Comparison of ENCODE assay signal across 14 mouse cellular contexts in genomic region chr11:88548832-88549528, GRCm38 (mm10).
DNase-seq lines count a peak whose midpoint lies in the region; ATAC-seq lines count a peak whose summit lies in the region.
"Had no signal": no experiment of that assay in that cellular context is flagged by ENCODE, and none has a peak within 500 bp of the region (broad histone marks: within the 10 kb centered on the region; RNA-seq: fewer than 3 reads in every experiment).

No protein-coding gene starts in this region.

- no peak overlapping the region for H3K4me2 ChIP-seq in forebrain, embryonic 13.5 days
- no peak overlapping the region for H3K4me2 ChIP-seq in forebrain, embryonic 11.5 days (ENCODE audit: low read depth, low read length, severe bottlenecking)
- no peak overlapping the region for H3K4me2 ChIP-seq in midbrain, embryonic 16.5 days (ENCODE audit: low read length)
- H3K4me2 ChIP-seq in midbrain, embryonic 13.5 days (replicated peaks): no peak overlapping the region
- H3K4me2 ChIP-seq: intestine, embryonic 15.5 days; liver, embryonic 11.5 days had no signal

- H3K4me1 ChIP-seq in forebrain, embryonic 13.5 days: peaks cover 79% of the 10 kb centered on the region
- peaks cover 56% of the 10 kb centered on the region for H3K4me1 ChIP-seq in forebrain, embryonic 11.5 days (replicated peaks; ENCODE audit: control insufficient read depth, insufficient read depth, low read length)
- H3K4me1 ChIP-seq in midbrain, embryonic 10.5 days: peaks cover 79% of the 10 kb centered on the region
- H3K4me1 ChIP-seq in midbrain, embryonic 16.5 days (ENCODE audit: control insufficient read depth, insufficient read depth, low read length): peaks cover 57% of the 10 kb centered on the region
- peaks cover 84% of the 10 kb centered on the region for H3K4me1 ChIP-seq in embryonic facial prominence, embryonic 10.5 days
- peaks cover 83% of the 10 kb centered on the region for H3K4me1 ChIP-seq in midbrain, embryonic 13.5 days (replicated peaks)

- DNase-seq in forebrain, embryonic 11.5 days (ENCODE audit: low spot score): no peak
- no peak for DNase-seq in midbrain, embryonic 10.5 days (ENCODE audit: low spot score)
- no peak for DNase-seq in embryonic facial prominence, embryonic 10.5 days (ENCODE audit: low spot score)
- DNase-seq in left cerebral cortex, postnatal 25 days (ENCODE audit: low spot score in 2 of 2): no peak
- DNase-seq: adrenal gland, postnatal 36 days; cerebellum, adult 11-12 months; kidney, postnatal 4 days; lung, postnatal 10 days had no signal

- peak overlapping the region; percentile 4; the same call in 1 of the 2 replicates for H3K27ac ChIP-seq in forebrain, embryonic 13.5 days
- H3K27ac ChIP-seq in forebrain, embryonic 11.5 days (ENCODE audit: low read depth, low read length): no peak overlapping the region
- peak overlapping the region; percentile 67 for H3K27ac ChIP-seq in midbrain, embryonic 10.5 days (replicated peaks)
- no peak overlapping the region for H3K27ac ChIP-seq in midbrain, embryonic 16.5 days (ENCODE audit: low read length)
- H3K27ac ChIP-seq in embryonic facial prominence, embryonic 10.5 days (replicated peaks): peak overlapping the region; percentile 73; the same call in 1 of the 2 replicates
- H3K27ac ChIP-seq in midbrain, embryonic 13.5 days: peak overlapping the region; percentile 42; the same call in 1 of the 2 replicates
- H3K27ac ChIP-seq: intestine, embryonic 15.5 days had no signal

- H3K36me3 ChIP-seq in forebrain, embryonic 13.5 days (ENCODE audit: poor library complexity, severe bottlenecking): no peaks in the 10 kb centered on the region
- no peaks in the 10 kb centered on the region; the same call in 1 of the 2 replicates for H3K36me3 ChIP-seq in forebrain, embryonic 11.5 days (ENCODE audit: control insufficient read depth, insufficient read depth, low read length)
- H3K36me3 ChIP-seq in midbrain, embryonic 10.5 days: no peaks in the 10 kb centered on the region
- H3K36me3 ChIP-seq in midbrain, embryonic 16.5 days (ENCODE audit: control insufficient read depth, insufficient read depth, low read length): no peaks in the 10 kb centered on the region
- 0 out of 2 replicates have a peak, but pooled peaks cover 2% of the 10 kb centered on the region for H3K36me3 ChIP-seq in embryonic facial prominence, embryonic 10.5 days (replicated peaks)
- H3K36me3 ChIP-seq in midbrain, embryonic 13.5 days: no peaks in the 10 kb centered on the region
- H3K36me3 ChIP-seq: intestine, embryonic 15.5 days had no signal

- H3K9ac ChIP-seq in forebrain, embryonic 13.5 days: no peak overlapping the region
- no peak overlapping the region for H3K9ac ChIP-seq in forebrain, embryonic 11.5 days (ENCODE audit: low read length)
- no peak overlapping the region for H3K9ac ChIP-seq in midbrain, embryonic 16.5 days (ENCODE audit: low read depth, low read length)
- H3K9ac ChIP-seq in midbrain, embryonic 13.5 days (replicated peaks): 0 out of 2 replicates have a peak overlapping the region, but pooled peaks have one; percentile 19
- H3K9ac ChIP-seq: intestine, embryonic 15.5 days had no signal

- intact Hi-C loops in left cerebral cortex, postnatal 25 days (cut with DNase I): no loop called here

- H3K4me3 ChIP-seq in forebrain, embryonic 13.5 days: no peak overlapping the region
- H3K4me3 ChIP-seq in forebrain, embryonic 11.5 days (ENCODE audit: low read depth, low read length): no peak overlapping the region
- H3K4me3 ChIP-seq in midbrain, embryonic 10.5 days: no peak overlapping the region
- H3K4me3 ChIP-seq in midbrain, embryonic 16.5 days (ENCODE audit: low read depth, low read length): no peak overlapping the region
- H3K4me3 ChIP-seq in embryonic facial prominence, embryonic 10.5 days: no peak overlapping the region
- H3K4me3 ChIP-seq in midbrain, embryonic 13.5 days (replicated peaks): no peak overlapping the region
- H3K4me3 ChIP-seq: intestine, embryonic 15.5 days had no signal

- 68% methylated on average over 6 of the region's 6 CpGs for WGBS in forebrain, embryonic 13.5 days
- WGBS in forebrain, embryonic 11.5 days: 71% methylated on average over 6 of the region's 6 CpGs
- WGBS in midbrain, embryonic 10.5 days: 77% methylated on average over 6 of the region's 6 CpGs
- 71% methylated on average over 6 of the region's 6 CpGs for WGBS in midbrain, embryonic 16.5 days
- 76% methylated on average over 6 of the region's 6 CpGs for WGBS in embryonic facial prominence, embryonic 10.5 days
- WGBS in midbrain, embryonic 13.5 days: 64% methylated on average over 6 of the region's 6 CpGs

- H3K9me3 ChIP-seq in forebrain, embryonic 13.5 days (replicated peaks): no peaks in the 10 kb centered on the region
- H3K9me3 ChIP-seq in forebrain, embryonic 11.5 days (ENCODE audit: control insufficient read depth, low read length): no peaks in the 10 kb centered on the region
- no peaks in the 10 kb centered on the region for H3K9me3 ChIP-seq in midbrain, embryonic 10.5 days (replicated peaks)
- no peaks in the 10 kb centered on the region for H3K9me3 ChIP-seq in midbrain, embryonic 16.5 days (replicated peaks; ENCODE audit: control insufficient read depth, low read length, poor library complexity, severe bottlenecking)
- no peaks in the 10 kb centered on the region for H3K9me3 ChIP-seq in embryonic facial prominence, embryonic 10.5 days
- H3K9me3 ChIP-seq in midbrain, embryonic 13.5 days: no peaks in the 10 kb centered on the region
- H3K9me3 ChIP-seq: intestine, embryonic 15.5 days had no signal

- no peaks in the 10 kb centered on the region for H3K27me3 ChIP-seq in forebrain, embryonic 13.5 days
- no peaks in the 10 kb centered on the region for H3K27me3 ChIP-seq in forebrain, embryonic 11.5 days (ENCODE audit: control insufficient read depth, insufficient read depth, low read length)
- H3K27me3 ChIP-seq in midbrain, embryonic 10.5 days (ENCODE audit: low read depth, poor library complexity, severe bottlenecking): no peaks in the 10 kb centered on the region
- H3K27me3 ChIP-seq in midbrain, embryonic 16.5 days (ENCODE audit: control insufficient read depth, insufficient read depth, low read depth, low read length): no peaks in the 10 kb centered on the region
- no peaks in the 10 kb centered on the region for H3K27me3 ChIP-seq in embryonic facial prominence, embryonic 10.5 days (replicated peaks; ENCODE audit: low read depth, poor library complexity, severe bottlenecking)
- H3K27me3 ChIP-seq in midbrain, embryonic 13.5 days: no peaks in the 10 kb centered on the region
- H3K27me3 ChIP-seq: intestine, embryonic 15.5 days had no signal

- ATAC-seq in forebrain, embryonic 13.5 days: 0 out of 2 replicates have a peak, but pooled peaks have one; percentile 28
- no peak for ATAC-seq in forebrain, embryonic 11.5 days (replicated peaks; ENCODE audit: low FRiP score)
- ATAC-seq in midbrain, embryonic 16.5 days: no peak
- no peak for ATAC-seq in midbrain, embryonic 13.5 days
- ATAC-seq in cerebellum, adult (ENCODE audit: insufficient number of reproducible peaks, low FRiP score, low TSS enrichment): no peak
- ATAC-seq: intestine, embryonic 15.5 days had no signal

Comparison
In these comparisons a context has a peak if more than half of its experiments do, and no peak if none do; other contexts are left out.
1. H3K27ac ChIP-seq: peak in forebrain, embryonic 13.5 days (single experiment), midbrain, embryonic 10.5 days (single experiment), embryonic facial prominence, embryonic 10.5 days (single experiment) and midbrain, embryonic 13.5 days (single experiment); none in forebrain, embryonic 11.5 days (single experiment) and midbrain, embryonic 16.5 days (single experiment).